Comparison of ENCODE assay signal across 18 mouse cellular contexts in genomic region chr1:56888939-56889338, GRCm38 (mm10).
DNase-seq lines count a peak whose midpoint lies in the region; ATAC-seq and TF ChIP-seq lines count a peak whose summit lies in the region.
"Had no signal": no experiment of that assay in that cellular context is flagged by ENCODE, and none has a peak within 500 bp of the region (broad histone marks: within the 10 kb centered on the region; RNA-seq: fewer than 3 reads in every experiment).

No protein-coding gene starts in this region.

- ATAC-seq in intestine, embryonic 15.5 days: peak; percentile 68
- ATAC-seq in intestine, postnatal 0 days: peak; percentile 31; the same call in 1 of the 2 replicates
- ATAC-seq in liver, embryonic 12.5 days: no peak
- ATAC-seq: forebrain, embryonic 13.5 days; forebrain, embryonic 15.5 days had no signal

- no peaks in the 10 kb centered on the region for H3K4me1 ChIP-seq in intestine, embryonic 15.5 days (replicated peaks)
- no peaks in the 10 kb centered on the region for H3K4me1 ChIP-seq in intestine, postnatal 0 days (replicated peaks; ENCODE audit: control insufficient read depth, insufficient read depth, low read length)
- H3K4me1 ChIP-seq in liver, embryonic 12.5 days: no peaks in the 10 kb centered on the region
- H3K4me1 ChIP-seq: forebrain, embryonic 13.5 days; forebrain, embryonic 15.5 days had no signal

- TF ChIP-seq CTCF in intestine, postnatal 0 days (IDR thresholded peaks at IDR 0.05; ENCODE audit: low read depth): no peak
- no peak for TF ChIP-seq CTCF in gastrocnemius, adult 2 months (IDR thresholded peaks at IDR 0.05)

- no peaks in the 10 kb centered on the region for H3K27me3 ChIP-seq in intestine, embryonic 15.5 days (replicated peaks)
- no peaks in the 10 kb centered on the region for H3K27me3 ChIP-seq in intestine, postnatal 0 days (replicated peaks; ENCODE audit: control insufficient read depth, insufficient read depth, low read length)
- H3K27me3 ChIP-seq in liver, embryonic 12.5 days (replicated peaks): no peaks in the 10 kb centered on the region
- H3K27me3 ChIP-seq: embryonic facial prominence, embryonic 12.5 days; forebrain, embryonic 13.5 days; forebrain, embryonic 15.5 days had no signal

- H3K9ac ChIP-seq in intestine, embryonic 15.5 days: no peak overlapping the region
- H3K9ac ChIP-seq in intestine, postnatal 0 days (ENCODE audit: low read depth, low read length): no peak overlapping the region
- H3K9ac ChIP-seq in liver, embryonic 12.5 days: no peak overlapping the region
- H3K9ac ChIP-seq: embryonic facial prominence, embryonic 12.5 days; forebrain, embryonic 13.5 days; forebrain, embryonic 15.5 days had no signal

- no peak overlapping the region for H3K27ac ChIP-seq in intestine, embryonic 15.5 days
- H3K27ac ChIP-seq in intestine, postnatal 0 days (ENCODE audit: low read depth, low read length): no peak overlapping the region
- no peak overlapping the region for H3K27ac ChIP-seq in gastrocnemius, adult 2 months
- H3K27ac ChIP-seq in liver, embryonic 12.5 days: no peak overlapping the region
- H3K27ac ChIP-seq: embryonic facial prominence, embryonic 10.5 days; embryonic facial prominence, embryonic 12.5 days; forebrain, embryonic 13.5 days; forebrain, embryonic 15.5 days had no signal

- H3K36me3 ChIP-seq in intestine, embryonic 15.5 days: no peaks in the 10 kb centered on the region
- H3K36me3 ChIP-seq in intestine, postnatal 0 days (ENCODE audit: control insufficient read depth, insufficient read depth): no peaks in the 10 kb centered on the region
- no peaks in the 10 kb centered on the region for H3K36me3 ChIP-seq in liver, embryonic 12.5 days
- H3K36me3 ChIP-seq: embryonic facial prominence, embryonic 12.5 days; forebrain, embryonic 15.5 days had no signal

- 40% methylated on average over 1 of the region's 1 CpGs for WGBS in intestine, embryonic 15.5 days
- 55% methylated on average over 1 of the region's 1 CpGs for WGBS in intestine, postnatal 0 days
- 61% methylated on average over 1 of the region's 1 CpGs for WGBS in liver, embryonic 12.5 days (ENCODE audit: insufficient replicate concordance)

- intact Hi-C loops in gastrocnemius, adult 2 months (cut with DNase I): no loop called here

- H3K4me2 ChIP-seq in intestine, embryonic 15.5 days (replicated peaks): no peak overlapping the region
- no peak overlapping the region for H3K4me2 ChIP-seq in intestine, postnatal 0 days (replicated peaks; ENCODE audit: low read depth)
- no peak overlapping the region for H3K4me2 ChIP-seq in liver, embryonic 12.5 days
- H3K4me2 ChIP-seq: embryonic facial prominence, embryonic 12.5 days; forebrain, embryonic 13.5 days; forebrain, embryonic 15.5 days had no signal

- peak; percentile 20 for DNase-seq in brain, adult 2 months (ENCODE audit: low read depth, low spot score)
- DNase-seq in gastrocnemius, adult 2 months: no peak
- DNase-seq in right cerebral cortex, postnatal 10 days (ENCODE audit: low spot score in 2 of 2): no peak
- DNase-seq: adrenal gland, adult 2 months; adrenal gland, postnatal 10 days; adrenal gland, postnatal 25 days; cerebellum, adult 11-12 months; cerebellum, adult 2 months; cerebellum, adult 9-10 months; cerebellum, postnatal 10 days; cerebellum, postnatal 25 days had no signal

- no peaks in the 10 kb centered on the region for H3K9me3 ChIP-seq in intestine, embryonic 15.5 days
- no peaks in the 10 kb centered on the region for H3K9me3 ChIP-seq in intestine, postnatal 0 days (ENCODE audit: control insufficient read depth)
- no peaks in the 10 kb centered on the region for H3K9me3 ChIP-seq in liver, embryonic 12.5 days (replicated peaks)
- H3K9me3 ChIP-seq: embryonic facial prominence, embryonic 10.5 days; embryonic facial prominence, embryonic 12.5 days; forebrain, embryonic 13.5 days; forebrain, embryonic 15.5 days had no signal

- H3K4me3 ChIP-seq in intestine, embryonic 15.5 days (replicated peaks): no peak overlapping the region
- no peak overlapping the region for H3K4me3 ChIP-seq in intestine, postnatal 0 days (ENCODE audit: low read depth, low read length)
- H3K4me3 ChIP-seq in gastrocnemius, adult 2 months: no peak overlapping the region
- H3K4me3 ChIP-seq in liver, embryonic 12.5 days: no peak overlapping the region
- H3K4me3 ChIP-seq: embryonic facial prominence, embryonic 10.5 days; embryonic facial prominence, embryonic 12.5 days; forebrain, embryonic 13.5 days; forebrain, embryonic 15.5 days had no signal
